Mouse (Mus musculus) liver, postnatal 0 days (tissue): ENCODE measurements around the gene Oaz2.

Experiments
- CTCF ChIP-seq: sonication (generic); IDR thresholded peaks from 2 replicates; pipeline ENCODE4 v1.5.1; 2016; ENCODE audit warnings: antibody characterized with exemption, low read depth
- EP300 ChIP-seq: IDR thresholded peaks from 2 replicates; pipeline ENCODE4 v1.6.1; 2016; ENCODE audit warnings: antibody characterized with exemption, low read depth, mild to moderate bottlenecking

- TF ChIP-seq CTCF: no peak
- no peak for TF ChIP-seq EP300
These were observed 21.8 kb upstream of the Oaz2 start for GRCm38 (mm10) chr9:65645984-65646383.
